Mouse (Mus musculus): ENCODE results near the gene Smim8. TPM values are rescaled to one million over a fixed set of nuclear protein-coding genes. Genes with fewer than 3 reads are reported as not detected.

The Smim8 gene
- 41.6 TPM for polyA plus RNA-seq (2014; fragmentation: Illumina TruSeq; extraction: RNeasy Lipid Tissue Mini Kit (QIAGEN cat#74804); ENCODE audit: low read depth, low replicate concordance)

GRCm38 (mm10) chr4:34777677-34778527 is at the start of gene Smim8:
Gene Smim8 (minus strand): TSS chr4:34778423.

GRCm38 (mm10) chr4:34756163-34756562 is 22.1 kb downstream of the Smim8 start, which contains the start of gene Gm136:
Gene Gm136 (minus strand): TSS chr4:34756263.

GRCm38 (mm10) chr4:34729851-34730341 is 48.3 kb downstream of the Smim8 start, which contains the start of gene Cfap206:
Gene Cfap206 (minus strand): TSS chr4:34730206.

Other genes with a start within 250 kb of the Smim8 start
- 40.8 TPM for gene Akirin2, start 227.5 kb downstream of the Smim8 start, polyA plus RNA-seq (2014; fragmentation: Illumina TruSeq; extraction: RNeasy Lipid Tissue Mini Kit (QIAGEN cat#74804); ENCODE audit: low read depth, low replicate concordance)
- gene Orc3, start 163.5 kb downstream of the Smim8 start, polyA plus RNA-seq (2014; fragmentation: Illumina TruSeq; extraction: RNeasy Lipid Tissue Mini Kit (QIAGEN cat#74804); ENCODE audit: low read depth, low replicate concordance), result 30.3 TPM
- 21.9 TPM for gene Rars2, start 163.5 kb downstream of the Smim8 start, polyA plus RNA-seq (2014; fragmentation: Illumina TruSeq; extraction: RNeasy Lipid Tissue Mini Kit (QIAGEN cat#74804); ENCODE audit: low read depth, low replicate concordance)
- 31.4 TPM for gene Slc35a1, start 91.0 kb downstream of the Smim8 start, polyA plus RNA-seq (2014; fragmentation: Illumina TruSeq; extraction: RNeasy Lipid Tissue Mini Kit (QIAGEN cat#74804); ENCODE audit: low read depth, low replicate concordance)
- 14.1 TPM for gene Cfap206, start 48.2 kb downstream of the Smim8 start, polyA plus RNA-seq (2014; fragmentation: Illumina TruSeq; extraction: RNeasy Lipid Tissue Mini Kit (QIAGEN cat#74804); ENCODE audit: low read depth, low replicate concordance)
- gene Gm136, start 22.2 kb downstream of the Smim8 start, polyA plus RNA-seq (2014; fragmentation: Illumina TruSeq; extraction: RNeasy Lipid Tissue Mini Kit (QIAGEN cat#74804); ENCODE audit: low read depth, low replicate concordance), result 1.6 TPM
- gene Zfp292, start 104.5 kb upstream of the Smim8 start, polyA plus RNA-seq (2014; fragmentation: Illumina TruSeq; extraction: RNeasy Lipid Tissue Mini Kit (QIAGEN cat#74804); ENCODE audit: low read depth, low replicate concordance), result 8.0 TPM
- not detected for gene Cga, start 115.4 kb upstream of the Smim8 start, polyA plus RNA-seq (2014; fragmentation: Illumina TruSeq; extraction: RNeasy Lipid Tissue Mini Kit (QIAGEN cat#74804); ENCODE audit: low read depth, low replicate concordance)